Mouse (Mus musculus) erythroblast, embryonic 14.5 days (primary cell): ENCODE measurements around the gene Man1c1.

Experiments
- GATA1 ChIP-seq: IDR thresholded peaks from 2 replicates; pipeline ENCODE4 v1.6.1; 2012; ENCODE audit warnings: low read length, inconsistent platforms, mixed read lengths
- TAL1 ChIP-seq: IDR thresholded peaks from 3 replicates; pipeline ENCODE4 v1.6.1; 2012; ENCODE audit warnings: low read length, inconsistent platforms, mixed read lengths

DNA sequence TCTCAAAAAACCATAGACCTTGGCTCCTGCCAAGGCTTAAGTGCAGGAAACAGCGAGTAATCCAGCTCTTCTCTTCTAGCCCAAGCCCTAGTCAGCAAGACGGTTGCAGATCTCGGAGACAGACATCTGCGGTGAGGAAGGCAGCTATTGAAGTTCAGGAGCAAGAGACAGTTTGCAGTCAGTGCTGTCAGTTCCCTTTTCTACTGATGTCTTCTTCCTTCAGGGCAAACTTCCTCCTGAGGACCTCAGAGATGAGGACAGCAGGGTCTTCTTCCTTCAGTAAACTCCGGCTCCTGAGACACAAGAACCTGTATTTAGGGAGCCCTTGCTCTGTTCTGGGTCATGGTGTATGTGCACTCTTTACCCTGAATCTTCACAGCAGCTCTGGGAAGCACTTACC is 177.9 kb downstream of the Man1c1 start:
- no peak for TF ChIP-seq TAL1
- no peak for TF ChIP-seq GATA1
